Mouse (Mus musculus): ENCODE measurements around the gene Btg1.

Gene Btg1

GRCm38 (mm10) chr10:96609356-96610345, 7.2 kb upstream of the Btg1 start:
- DNase-seq (ENCODE audit: low read depth): peak; percentile 72

- no peak for DNase-seq (ENCODE audit: low read depth)
Measured at GRCm38 (mm10) chr10:96616001-96616708, 651 bp upstream of the Btg1 start.

GRCm38 (mm10) chr10:96617221-96617950, 580 bp downstream of the Btg1 start:
- DNase-seq (ENCODE audit: low read depth): peak; percentile 71

GRCm38 (mm10) chr10:96617951-96618575, 1.3 kb downstream of the Btg1 start:
- DNase-seq (ENCODE audit: low read depth): peak; percentile 83

GRCm38 (mm10) chr10:96619951-96620889, 3.4 kb downstream of the Btg1 start:
- DNase-seq (ENCODE audit: low read depth): peak; percentile 74

GRCm38 (mm10) chr10:96620890-96621271, 4.1 kb downstream of the Btg1 start:
- peak; percentile 89 for DNase-seq (ENCODE audit: low read depth)

- DNase-seq (ENCODE audit: low read depth): peak; percentile 81
Measured at GRCm38 (mm10) chr10:96621361-96621945, 4.6 kb downstream of the Btg1 start.

- peak; percentile 69 for DNase-seq (ENCODE audit: low read depth)
Measured at GRCm38 (mm10) chr10:96621980-96622645, 5.3 kb downstream of the Btg1 start.

GRCm38 (mm10) chr10:96622761-96623632, 6.2 kb downstream of the Btg1 start:
- no peak for DNase-seq (ENCODE audit: low read depth)

- DNase-seq (ENCODE audit: low read depth): peak; percentile 62
Measured at GRCm38 (mm10) chr10:96623633-96624195, 6.9 kb downstream of the Btg1 start.

- peak; percentile 44 for DNase-seq (ENCODE audit: low read depth)
Measured at GRCm38 (mm10) chr10:96624406-96624805, 7.6 kb downstream of the Btg1 start.

- peak; percentile 35 for DNase-seq (ENCODE audit: low read depth)
Measured at GRCm38 (mm10) chr10:96625061-96625460, 8.3 kb downstream of the Btg1 start.

GRCm38 (mm10) chr10:96625682-96626081, 8.9 kb downstream of the Btg1 start:
- peak; percentile 53 for DNase-seq (ENCODE audit: low read depth)

- DNase-seq (ENCODE audit: low read depth): peak; percentile 34
Measured at GRCm38 (mm10) chr10:96626120-96626750, 9.4 kb downstream of the Btg1 start.

- DNase-seq (ENCODE audit: low read depth): no peak
Measured at GRCm38 (mm10) chr10:96627332-96627731, 10.5 kb downstream of the Btg1 start.

- peak; percentile 49 for DNase-seq (ENCODE audit: low read depth)
Measured at GRCm38 (mm10) chr10:96628100-96628912, 11.5 kb downstream of the Btg1 start.

GRCm38 (mm10) chr10:96628913-96629199, 12.1 kb downstream of the Btg1 start:
- DNase-seq (ENCODE audit: low read depth): no peak

Measured in induced T-regulatory cell, adult 2 months (primary cell).